Mouse (Mus musculus) olfactory bulb, adult 2 months (tissue): ENCODE data around the gene Plekha6.

Experiments
- CTCF ChIP-seq: fragments of 200-500 bp; IDR thresholded peaks from 2 replicates; pipeline ENCODE4 v1.5.1; 2012; ENCODE audit warnings: low read depth, mild to moderate bottlenecking, low read length, moderate library complexity; ENCODE audit not compliant: insufficient read depth
- POLR2A ChIP-seq: fragments of 200-500 bp; IDR thresholded peaks from 2 replicates; pipeline ENCODE4 v1.6.1; 2012; ENCODE audit warnings: mild to moderate bottlenecking, low read depth, low read length, moderate library complexity; ENCODE audit not compliant: insufficient read depth

DNA sequence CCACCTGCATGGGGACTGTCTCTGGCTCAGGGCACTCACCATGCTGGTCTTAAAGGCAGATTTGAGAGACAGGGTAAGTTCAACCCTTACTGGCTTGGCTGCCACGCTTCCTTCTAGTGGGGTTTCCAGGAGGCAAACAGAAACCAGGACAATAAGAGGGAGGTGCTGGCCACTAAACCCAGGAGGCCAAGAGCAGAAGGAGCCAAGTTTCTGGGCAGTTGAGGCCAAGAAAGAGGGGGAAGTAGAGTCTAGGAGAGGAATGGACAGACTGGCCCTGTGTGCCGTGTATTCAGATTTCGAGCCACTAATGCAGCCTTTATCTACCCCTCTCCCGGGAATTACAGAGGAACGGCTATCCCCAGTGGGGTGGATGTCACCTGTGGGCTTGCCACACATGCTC lies 83.2 kb downstream of the Plekha6 start:
- TF ChIP-seq CTCF (no peak), POLR2A (no peak)
